Mouse (Mus musculus) retina, adult 2 months (tissue): ENCODE measurements around the gene B4galnt2.
A peak's percentile ranks its signal among the peaks of the same experiment; 100 is the strongest.

ENCODE experiments used
- DNase-seq: peaks from one replicate; pipeline ENCODE4 v3.0.0-alpha.2; 2012; ENCODE audit warnings: low read depth, low spot score

B4galnt2 gene

DNA sequence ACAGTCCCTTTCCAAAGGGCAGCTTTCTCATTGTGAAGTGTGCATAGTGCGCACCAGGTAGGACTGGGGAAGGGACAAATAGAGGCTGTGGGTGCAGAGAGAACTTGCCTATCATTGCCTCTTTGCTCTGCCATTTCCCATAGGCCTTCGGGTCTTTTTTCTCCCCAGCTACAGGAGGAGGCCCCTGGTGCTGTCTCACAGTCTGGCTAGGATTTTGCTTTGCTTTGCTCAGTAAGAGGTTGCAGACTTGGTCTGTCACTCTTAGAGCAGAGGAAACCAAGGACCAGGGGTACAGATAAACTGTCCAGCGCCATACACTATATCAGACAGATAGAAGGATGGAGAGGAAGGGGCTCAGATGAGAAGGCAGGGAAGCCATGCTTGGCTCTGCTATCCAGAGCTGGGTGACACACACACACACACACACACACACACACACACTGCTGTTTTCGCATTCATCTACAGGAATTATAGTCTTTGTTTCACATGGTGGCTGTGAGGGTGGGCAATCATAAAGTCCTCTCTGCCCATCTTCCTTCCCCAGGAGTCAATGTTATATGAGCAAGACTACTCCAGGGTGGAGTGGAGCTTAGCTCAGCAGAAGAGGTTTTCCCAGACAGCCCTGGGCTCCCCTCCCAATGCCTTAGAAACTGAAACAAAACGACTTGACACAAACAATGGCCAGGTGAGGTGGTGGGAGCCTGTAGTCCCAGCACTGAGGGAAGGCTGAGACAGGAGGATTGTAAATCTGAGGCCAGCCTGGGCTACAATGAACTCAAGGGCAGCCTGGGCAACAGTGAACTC is 73.8 kb downstream of the B4galnt2 start:
- no peak for DNase-seq

DNA sequence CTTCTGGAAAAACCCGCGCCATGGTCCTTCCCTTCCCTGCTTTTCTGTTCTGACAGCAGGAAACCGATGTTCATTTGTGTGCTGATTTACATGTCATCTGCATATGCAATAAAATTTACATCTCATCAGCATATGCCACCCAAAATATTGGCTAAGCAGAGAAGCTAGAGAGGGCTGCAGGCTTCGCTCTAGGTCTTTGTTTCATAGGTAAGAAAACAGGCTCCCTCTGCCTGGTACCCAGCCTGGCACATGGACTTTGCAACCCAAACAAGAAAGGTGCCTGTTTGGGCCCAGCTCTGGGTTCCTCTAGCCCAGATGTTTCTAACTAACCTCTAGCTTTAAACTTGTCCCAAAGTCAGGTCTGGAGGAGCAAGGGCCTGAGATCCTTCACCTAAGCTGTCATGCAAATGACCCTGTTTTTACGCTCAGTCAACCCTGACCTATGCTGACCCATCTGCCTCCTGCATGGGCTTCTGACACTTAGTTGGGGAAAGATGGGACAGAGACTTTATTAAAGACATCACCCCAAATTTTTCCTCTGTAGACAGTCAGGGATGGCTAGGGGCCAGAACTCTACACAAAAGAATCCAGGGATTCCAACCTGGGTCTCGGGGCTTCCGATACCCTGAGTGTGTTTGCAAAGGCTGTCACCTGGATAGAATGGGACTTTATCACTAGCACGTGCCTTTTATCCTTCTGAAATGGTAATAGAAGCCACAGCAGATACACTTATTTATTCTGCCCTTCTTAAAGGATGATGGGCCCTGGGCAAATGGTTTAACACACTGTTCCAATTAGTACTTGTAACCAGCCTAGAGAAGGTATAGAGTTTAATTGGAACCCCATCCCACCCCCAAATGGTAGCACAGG is 75.5 kb downstream of the B4galnt2 start:
- DNase-seq, result no peak

DNA sequence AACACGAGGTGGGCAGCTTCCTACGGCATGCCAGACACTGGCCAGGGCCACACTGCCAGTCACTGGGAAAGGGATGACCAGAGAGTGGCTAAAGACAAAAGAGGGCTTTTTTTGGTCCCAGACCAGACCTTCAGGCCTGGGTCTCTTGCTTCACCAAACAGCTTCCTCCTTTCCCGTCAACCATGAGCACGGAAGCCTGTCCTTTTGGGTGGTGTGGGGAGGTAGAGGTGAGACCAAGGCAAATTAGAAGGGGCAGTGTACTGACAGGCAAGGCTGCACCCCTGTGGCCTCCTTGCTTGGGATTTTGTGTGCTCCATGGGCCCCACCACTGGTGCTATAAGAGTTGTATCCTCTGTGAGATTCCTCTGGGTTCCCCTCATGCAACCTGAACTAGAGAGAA is 76.1 kb downstream of the B4galnt2 start:
- DNase-seq, result no peak

DNA sequence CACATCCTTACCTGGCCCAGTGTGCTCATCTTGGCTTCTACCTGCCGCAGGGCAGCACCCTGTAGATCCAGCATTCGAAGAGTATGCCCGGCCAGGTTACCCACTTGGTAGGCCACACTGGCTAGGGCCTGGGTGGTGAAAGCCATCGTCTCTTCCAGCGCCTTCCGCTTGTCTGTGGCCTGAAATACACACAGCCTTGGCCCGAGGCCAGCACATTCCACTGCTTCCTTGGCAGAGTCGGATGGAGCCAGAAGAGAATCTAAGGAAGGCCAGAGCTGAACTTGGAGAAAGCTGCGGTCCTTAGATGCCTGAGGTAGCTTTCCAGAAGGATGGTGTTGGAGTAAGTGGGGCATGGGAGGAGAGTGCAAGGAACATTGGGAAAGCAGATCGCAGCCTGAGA is 77.6 kb downstream of the B4galnt2 start, which contains the start of gene Gngt2:
Gngt2 (plus strand) TSS at position 158 of the 400 bp plus-strand sequence.
- no peak for DNase-seq

DNA sequence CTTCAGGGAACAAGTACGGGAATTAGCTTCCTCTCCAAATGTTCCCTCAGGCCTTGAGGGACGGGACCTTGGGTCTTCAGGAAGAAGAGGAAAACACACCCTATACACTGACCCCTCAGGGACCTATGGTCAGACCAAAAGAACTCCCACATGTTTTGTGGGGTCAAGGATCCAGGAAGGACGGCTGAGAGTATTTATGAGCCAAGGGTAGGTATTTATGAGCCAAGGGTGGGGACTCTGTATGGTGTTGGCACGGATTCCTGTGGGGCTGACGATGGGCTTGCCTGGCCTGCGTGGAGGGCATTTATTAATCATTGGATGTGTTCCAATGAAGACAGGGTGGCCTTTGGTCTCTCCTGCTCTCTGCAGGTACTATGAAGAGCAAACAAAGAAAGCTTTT is 78.3 kb downstream of the B4galnt2 start:
- no peak for DNase-seq

DNA sequence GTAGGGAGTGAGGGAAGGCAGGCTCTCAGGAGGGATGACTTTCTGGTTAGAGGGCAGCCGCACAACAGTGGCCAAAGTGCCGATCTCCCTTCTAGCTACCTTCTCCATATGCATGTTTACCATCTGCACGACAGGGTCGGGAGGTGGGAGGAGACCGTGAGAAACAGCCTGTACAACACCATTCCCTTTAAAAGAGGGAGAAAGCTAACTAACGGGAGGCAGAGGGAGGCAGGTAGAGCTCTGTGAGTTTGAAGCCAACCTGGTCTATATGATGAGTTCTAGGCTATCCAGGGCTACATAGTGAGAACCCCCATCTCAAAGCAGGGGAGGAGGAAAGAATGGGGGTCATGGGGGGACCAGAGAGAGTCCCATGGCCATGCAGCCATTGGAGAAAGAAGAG is 78.9 kb downstream of the B4galnt2 start:
- no peak for DNase-seq

DNA sequence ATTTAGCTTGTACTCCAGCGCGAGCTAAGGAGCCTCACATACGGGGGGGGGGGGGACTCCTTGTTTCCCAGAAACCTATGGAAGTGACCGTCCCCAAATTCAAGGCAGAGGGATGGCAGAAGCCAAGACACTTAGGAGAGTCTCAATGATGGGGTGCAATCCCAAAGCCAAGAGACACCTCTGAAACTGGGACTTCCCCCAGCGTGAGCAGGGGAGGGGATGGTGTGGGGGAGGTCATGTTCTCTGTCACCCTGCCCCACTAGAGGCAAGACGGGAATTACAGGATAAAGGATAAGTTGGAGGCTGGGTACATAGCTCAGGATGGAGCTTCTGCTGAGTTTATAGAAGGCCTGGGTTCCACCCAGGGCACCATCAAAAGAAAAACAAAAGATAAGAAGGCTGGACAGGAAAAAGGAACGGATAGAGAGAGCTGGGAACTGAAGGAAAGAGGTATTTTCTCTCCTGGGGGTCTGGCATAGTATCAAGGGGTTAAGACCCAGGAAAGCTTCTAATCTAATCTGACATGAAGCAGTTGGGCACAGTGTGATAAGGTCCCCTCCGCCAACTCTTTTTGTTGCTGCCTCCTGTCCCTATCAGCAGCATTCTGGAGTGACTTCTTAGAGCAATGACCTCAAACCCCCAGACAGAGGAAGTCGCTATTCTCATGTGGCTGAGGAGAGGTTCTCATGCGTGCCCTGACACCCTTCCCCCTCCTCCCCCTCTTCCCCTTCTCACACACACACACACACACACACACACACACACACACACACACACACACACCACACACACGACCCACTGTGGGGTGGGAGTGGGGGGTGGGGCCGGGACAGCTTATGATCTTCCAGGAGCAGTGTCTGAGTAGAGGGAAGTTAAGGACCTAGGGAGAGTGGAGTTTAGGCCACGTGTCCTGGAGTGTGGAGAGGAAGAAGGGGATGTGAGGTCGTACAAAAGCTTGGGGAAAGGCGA is 79.7 kb downstream of the B4galnt2 start:
- no peak for DNase-seq

DNA sequence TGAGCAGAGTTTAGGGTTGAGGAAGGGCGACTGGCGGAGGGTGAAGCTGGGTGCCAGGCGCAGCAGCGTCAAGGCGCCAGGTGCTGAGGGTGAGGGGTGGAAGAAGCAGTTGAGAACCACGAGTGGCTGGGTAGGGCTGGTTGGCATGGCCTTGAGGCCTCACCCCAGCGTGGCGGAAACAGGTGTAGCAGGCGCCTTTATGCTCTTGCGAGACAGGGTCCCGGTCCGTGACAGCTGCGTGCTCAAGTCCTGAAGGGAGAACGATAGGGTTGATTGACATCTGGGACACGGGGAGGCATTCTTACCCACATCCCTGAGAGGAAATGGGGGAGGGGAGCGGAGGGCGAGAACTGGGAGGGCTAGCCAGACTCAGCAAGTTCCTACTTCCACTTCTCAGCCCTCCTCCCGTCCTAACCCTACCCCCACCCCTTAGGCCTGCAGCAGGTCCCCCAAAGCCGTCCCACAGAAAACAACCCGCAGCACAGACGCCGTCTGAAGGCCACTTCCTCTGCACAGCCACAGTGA is 80.5 kb downstream of the B4galnt2 start:
- DNase-seq, result no peak

DNA sequence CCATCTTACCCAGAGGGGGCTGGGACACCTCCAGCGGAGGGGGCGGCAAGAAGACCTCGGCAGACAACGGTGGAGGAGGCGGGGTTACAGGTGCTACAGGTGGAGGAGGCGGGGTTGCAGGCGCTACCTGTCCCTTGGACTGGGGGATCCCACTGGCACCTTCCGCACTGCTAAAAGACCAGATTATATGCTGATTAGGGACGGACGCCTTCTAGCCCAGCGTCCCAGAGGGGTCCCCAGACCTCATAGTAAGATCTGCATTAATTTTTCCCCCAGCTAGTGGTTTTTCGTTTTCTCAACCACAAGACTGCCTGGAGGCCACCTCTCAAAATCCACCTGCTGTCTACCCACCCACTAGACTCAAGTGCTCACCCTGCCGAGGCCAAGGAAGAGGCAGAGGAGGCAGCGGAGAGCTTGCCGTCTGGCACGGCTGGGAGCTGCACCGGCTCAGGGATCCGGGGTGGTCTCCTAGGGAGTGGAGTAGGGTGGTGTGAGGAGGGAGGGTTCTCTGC is 81.0 kb downstream of the B4galnt2 start:
- DNase-seq, result no peak

DNA sequence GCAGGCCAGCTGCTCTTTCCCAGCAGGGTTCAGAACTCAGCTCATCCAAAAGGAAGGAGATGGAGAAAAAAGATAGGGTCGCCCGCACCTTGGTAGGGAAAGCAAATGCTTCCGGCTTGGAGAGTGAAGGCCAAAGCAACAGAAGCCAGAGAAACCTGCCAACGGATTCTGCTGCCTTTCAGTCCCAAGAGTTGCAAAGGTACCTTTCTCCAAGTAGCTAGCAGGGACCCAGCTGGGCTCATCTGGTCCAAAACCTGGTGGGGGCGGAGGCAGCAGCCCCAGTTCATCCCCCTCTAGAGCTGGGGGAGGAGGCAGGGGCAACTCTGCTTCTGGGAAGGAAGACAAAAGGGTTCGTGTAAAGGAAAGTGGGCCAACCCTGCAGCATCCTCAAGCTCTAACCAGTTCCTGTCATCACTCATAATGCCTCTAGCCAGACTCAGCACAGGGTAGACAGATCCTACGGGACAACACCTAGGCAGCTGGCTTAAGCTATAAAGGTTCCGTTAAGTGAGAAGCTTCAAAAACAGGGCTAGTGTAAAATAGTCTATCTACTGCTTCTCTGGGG is 81.6 kb downstream of the B4galnt2 start:
- no peak for DNase-seq

DNA sequence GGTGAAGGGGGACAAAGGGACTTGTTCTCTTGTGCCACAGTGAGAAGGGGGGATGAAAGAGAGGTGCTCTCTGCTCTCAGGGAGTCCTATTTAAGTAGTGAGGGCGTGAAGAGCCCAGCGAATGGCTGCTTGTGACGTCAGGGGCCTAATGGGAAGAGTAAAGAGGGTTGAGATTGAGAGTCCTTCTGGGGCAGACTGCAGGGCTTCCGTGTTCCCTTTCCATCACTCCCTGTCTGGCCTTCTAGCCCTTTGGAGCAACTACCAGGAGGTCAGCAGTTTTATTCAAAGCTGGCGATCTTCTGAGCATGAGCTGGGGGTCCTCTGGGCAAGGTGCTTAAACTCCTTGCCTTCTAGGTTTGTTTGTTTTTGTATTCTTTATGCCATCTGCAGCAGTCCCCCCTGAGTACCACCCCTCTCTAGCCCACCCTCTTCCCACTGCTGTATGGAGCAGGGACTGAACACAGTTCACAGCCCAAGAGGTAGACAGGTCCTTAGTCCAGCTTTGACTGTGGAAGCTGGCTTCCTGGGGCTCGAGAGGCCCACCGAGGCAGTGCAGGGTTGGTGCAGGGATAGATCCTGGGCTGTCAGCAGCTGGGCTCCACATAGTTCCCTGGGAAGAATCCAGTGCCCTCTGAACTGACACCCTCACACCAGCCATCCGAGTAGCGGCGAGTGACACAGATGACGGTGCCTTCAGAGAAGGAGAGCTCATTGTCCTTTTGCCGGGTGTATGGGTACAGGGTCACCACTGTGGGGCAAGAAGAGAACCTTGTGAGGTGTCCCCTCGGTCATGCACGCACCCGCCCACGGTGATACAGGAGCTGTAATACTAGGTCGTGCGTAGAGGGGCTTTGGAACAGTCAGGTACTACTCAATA is 82.3 kb downstream of the B4galnt2 start:
- no peak for DNase-seq

DNA sequence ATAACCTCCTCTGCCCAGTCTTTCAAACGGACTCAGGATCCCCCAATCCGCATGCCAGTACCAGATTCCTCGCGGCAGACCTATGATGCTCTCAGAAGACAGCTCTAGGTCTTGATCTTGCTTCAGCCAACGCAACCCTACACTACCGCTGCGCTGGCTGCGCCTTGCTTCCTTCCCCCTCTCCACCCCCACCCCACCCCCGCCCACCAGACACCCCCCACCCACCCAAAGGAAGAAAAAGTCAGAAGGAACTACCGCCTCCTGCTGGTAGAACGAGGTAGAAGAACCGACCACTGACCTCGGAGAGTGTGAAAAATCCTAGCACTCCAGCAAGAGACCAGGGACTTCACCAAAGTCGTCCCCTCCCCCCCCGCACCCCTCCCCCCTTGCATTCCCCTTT is 83.0 kb downstream of the B4galnt2 start:
- DNase-seq, result no peak

DNA sequence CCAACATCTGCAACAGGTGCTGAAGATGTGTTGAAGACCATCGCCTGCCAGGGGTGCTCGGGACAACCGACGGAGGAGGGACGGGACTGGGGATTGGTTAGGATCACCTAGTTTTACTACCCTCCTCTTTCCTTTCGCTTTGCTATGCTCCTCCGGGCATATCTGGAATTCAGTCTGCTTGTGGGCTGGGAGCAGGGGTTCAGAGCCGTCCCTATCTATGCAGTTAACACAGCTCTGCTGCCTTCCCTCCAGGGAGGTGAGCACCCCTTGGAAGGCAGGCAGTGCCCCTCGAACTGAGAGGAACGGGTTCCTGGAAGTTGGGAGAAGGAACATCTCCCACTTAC is 83.4 kb downstream of the B4galnt2 start:
- DNase-seq, result no peak

DNA sequence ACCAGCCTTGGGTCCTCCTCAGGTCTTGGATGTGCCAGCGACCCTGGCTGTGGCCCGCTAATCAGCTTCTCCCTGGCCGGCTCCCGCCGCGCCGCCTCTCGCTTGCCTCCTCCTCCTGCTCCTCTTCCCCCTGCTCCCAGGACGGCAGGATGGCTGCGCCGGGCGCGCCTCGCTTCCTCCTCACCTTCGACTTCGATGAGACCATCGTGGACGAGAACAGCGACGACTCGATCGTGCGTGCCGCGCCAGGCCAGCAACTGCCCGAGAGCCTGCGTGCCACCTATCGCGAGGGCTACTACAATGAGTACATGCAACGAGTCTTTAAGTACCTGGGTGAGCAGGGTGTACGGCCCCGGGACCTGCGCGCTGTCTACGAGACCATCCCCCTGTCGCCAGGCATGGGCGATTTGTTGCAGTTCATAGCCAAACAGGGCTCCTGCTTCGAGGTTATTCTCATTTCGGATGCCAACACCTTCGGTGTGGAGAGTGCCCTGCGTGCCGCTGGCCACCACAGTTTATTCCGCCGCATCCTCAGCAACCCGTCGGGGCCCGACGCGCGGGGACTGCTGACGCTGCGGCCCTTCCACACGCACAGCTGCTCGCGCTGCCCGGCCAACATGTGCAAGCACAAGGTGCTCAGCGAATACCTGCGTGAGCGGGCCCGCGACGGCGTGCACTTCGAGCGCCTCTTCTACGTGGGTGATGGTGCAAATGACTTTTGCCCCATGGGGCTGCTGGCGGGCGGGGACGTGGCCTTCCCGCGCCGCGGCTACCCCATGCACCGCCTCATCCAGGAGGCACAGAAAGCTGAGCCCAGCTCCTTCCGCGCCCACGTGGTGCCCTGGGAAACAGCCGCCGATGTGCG is 84.0 kb downstream of the B4galnt2 start:
- DNase-seq, result no peak

DNA sequence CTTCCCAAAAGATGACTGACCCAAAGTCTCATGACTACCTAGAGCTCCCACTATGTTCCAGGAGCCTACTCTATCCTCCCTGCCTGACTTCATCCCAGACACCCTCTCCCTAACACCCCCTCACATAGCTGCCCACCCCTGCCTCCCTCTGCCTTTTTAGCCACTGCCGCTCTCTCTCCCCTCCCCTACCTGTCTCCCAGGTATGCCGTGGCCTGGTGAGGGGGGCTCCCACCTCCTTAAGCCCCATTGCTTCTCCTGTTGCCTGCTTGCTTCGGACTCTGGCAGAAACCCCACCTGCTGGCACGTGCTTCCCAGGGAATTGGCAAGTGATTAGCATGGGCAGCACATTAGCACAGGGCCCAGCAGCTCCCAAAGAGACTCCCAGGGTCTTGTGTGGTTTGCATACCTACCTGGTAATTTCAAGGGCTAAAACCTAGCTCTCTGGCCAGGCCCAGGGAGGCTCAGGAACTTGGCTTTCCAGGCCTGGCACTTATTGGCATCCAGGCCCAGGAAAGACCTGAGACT is 85.1 kb downstream of the B4galnt2 start:
- no peak for DNase-seq

DNA sequence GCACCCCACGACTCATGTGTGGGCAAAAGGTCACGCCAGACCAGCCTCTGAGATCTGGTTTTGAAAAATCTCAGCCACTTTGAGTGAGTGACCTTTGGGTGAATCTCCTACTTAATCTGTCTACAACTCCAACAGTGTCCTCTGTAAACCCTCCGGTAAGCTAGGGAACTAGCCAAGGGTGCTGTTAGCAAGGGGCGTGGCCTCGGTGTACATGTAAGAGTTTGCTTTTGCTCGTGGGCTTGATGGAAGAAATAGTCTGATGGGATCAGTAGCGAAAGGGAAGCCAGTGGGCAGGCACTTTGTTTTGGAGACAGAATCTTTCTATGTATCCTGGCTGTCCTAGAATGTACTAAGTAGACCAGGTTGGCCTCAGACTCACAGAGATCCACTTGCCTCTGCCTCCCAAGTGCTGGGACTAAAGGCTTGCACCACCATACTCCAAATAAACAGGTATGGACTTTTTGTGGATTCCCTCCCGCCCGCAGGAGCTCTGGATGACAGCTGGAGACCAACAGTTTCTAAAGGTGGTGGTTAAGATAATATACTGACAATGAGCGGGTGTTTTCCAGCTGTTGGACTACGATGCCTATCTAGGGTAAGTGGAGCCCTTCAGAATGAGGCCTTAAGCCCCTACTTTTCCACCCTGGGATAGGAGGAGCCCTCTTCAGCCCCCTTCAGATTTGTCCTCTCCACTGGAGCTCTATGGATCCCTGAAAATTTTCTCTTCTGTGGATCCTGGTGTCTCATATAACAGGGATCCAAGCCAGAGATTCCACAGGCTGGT is 86.3 kb downstream of the B4galnt2 start:
- no peak for DNase-seq

DNA sequence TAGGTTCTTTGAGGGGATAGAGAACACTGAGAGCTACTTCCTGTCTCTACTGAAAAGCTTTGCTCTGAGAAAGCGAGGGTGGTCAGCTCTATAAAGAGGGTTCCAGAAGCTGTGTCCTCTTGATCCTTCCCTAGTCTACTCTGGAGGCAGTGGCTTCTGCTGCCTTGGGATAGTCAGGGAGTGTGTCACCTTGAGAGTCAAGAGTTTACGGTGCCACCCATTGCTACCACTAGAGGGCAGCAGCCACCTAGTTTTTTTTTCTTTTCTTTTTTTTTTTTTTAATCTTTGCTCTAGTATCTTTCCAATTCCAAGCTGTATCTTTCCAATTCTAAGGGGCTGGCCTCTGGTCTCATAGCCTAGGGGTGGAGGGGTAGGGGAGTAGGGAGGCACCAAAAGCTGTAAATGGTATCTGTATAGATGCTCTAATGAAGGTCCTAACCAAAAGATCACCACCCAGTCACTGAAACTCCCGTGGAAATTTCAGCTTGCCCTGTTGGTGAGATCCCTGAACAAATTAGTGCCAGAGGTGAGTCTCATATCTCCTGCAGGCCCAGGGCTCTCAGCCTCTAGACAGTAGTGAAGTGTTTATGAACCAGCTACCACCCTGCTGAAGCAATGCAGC is 87.1 kb downstream of the B4galnt2 start:
- peak; percentile 33 for DNase-seq

DNA sequence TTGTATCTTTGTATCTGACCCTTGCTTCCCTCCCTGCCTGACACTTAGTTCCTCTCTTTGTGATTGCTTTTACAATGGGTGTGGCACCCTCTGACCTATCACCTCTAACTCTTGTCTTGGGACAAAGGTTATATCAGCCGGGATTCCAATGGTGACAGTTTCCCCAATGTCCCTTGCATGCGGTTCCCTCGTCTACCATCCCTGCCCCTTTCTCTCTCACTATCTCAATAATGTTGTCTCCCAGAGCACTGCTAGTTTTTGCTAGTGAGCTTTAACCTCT is 87.6 kb downstream of the B4galnt2 start:
- DNase-seq, result no peak
